Comparison of ENCODE assay signal across 8 mouse cellular contexts in genomic region chr6:51383769-51384755, GRCm38 (mm10). TPM values are rescaled to one million over a fixed set of nuclear protein-coding genes. Genes with fewer than 3 reads are reported as not detected.
DNase-seq lines count a peak whose midpoint lies in the region; ATAC-seq lines count a peak whose summit lies in the region.

No protein-coding gene starts in this region.

- ATAC-seq in activated CD4-positive, CD25-positive, alpha-beta regulatory T cell, adult 4 months: peak; percentile 72
- ATAC-seq in common myeloid progenitor, adult 5-6 weeks (replicated peaks; ENCODE audit: low read depth, poor library complexity, severe bottlenecking): peak; percentile 85
- ATAC-seq in megakaryocyte progenitor cell, adult 5-6 weeks (replicated peaks; ENCODE audit: poor library complexity): peak; percentile 90

- peak; percentile 88 for DNase-seq in gastrocnemius, postnatal 10 days
- DNase-seq in induced T-regulatory cell, adult 2 months (ENCODE audit: low read depth): peak; percentile 93
- DNase-seq in left cerebral cortex, adult 8-10 months (ENCODE audit: low spot score in 2 of 2): peak; percentile 47 to 56
- peak; percentile 89 to 94 for DNase-seq in right cerebral cortex, postnatal 10 days (ENCODE audit: low spot score in 2 of 2)
- DNase-seq in urinary bladder, postnatal 25 days (ENCODE audit: low spot score): peak; percentile 83

RNA-seq across cellular contexts. Expression of gene Nfe2l3, which starts 48.4 kb away (rescaled TPM):
- 1 to 10 TPM in 1 of 2 experiments, under 1 TPM in 1; 0.60 to 1.0 TPM for polyA plus RNA-seq in activated CD4-positive, CD25-positive, alpha-beta regulatory T cell, adult 4 months (2017; shearing (Covaris generic))
- 0.87 and 0.96 TPM in 2 replicates for total RNA-seq in common myeloid progenitor, adult 5-6 weeks (2017)
- under 1 TPM; 0.12 to 0.16 TPM for total RNA-seq in gastrocnemius, postnatal 10 days (2021)
- total RNA-seq in left cerebral cortex, adult 8-10 months (2022): 1 to 10 TPM; 2.8 to 5.7 (median 4.5) TPM
- total RNA-seq in megakaryocyte progenitor cell, adult 5-6 weeks (2015): not detected in 2 replicates
- 0.30 TPM in 1 of 2 replicates, not detected in the other for total RNA-seq in megakaryocyte progenitor cell, adult 5-6 weeks (2017)

Comparison
In these comparisons a context has a peak if more than half of its experiments do, and no peak if none do; other contexts are left out.
1. Peak in every context shown above with its lines: DNase-seq and ATAC-seq.